Mouse (Mus musculus): Measurements from ENCODE around the gene Olfr1100. TPM values are rescaled to one million over a fixed set of nuclear protein-coding genes. Genes with fewer than 3 reads are reported as not detected.

Olfr1100 gene
- polyA plus RNA-seq (2016; fragmentation: Nextera tagmentation; extraction: Ambion mirVana) = not detected in 2 replicates

GRCm38 (mm10) chr2:86979854-86980253, at the start of gene Olfr1100:
Gene Olfr1100, minus strand, starts transcription at chr2:86979954.
- WGBS = 83% methylated on average over 3 of the region's 3 CpGs
- no peak for DNase-seq (ENCODE audit: extremely low spot score, low spot score)

DNA sequence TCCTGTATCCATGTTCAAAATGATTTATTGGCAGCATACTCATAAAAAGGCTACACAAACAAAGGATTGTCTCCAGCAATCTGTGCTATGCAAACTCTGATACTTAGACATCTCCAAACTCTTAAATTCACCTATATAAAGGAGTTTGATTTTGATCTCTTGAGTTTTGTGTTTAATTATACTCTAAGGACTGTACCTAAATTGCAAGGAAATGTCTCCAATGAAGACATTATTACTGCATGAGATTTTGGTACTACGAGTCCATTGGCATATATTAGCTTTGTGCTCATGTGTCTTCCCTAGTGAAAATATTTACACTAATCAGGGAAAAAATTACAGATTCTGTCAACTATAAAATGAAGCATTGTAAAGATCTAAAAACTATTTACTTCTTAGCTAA, 47.2 kb upstream of the Olfr1100 start, which contains the start of gene Olfr1104:
Gene Olfr1104, minus strand, starts transcription at position 101 of the 400 bp plus-strand sequence.
- 89% methylated on average over 1 of the region's 1 CpGs for WGBS
- Histone ChIP-seq H3K4me3 (no peak within 1 kb of the TSS), H3K36me3 (replicated peaks) (no peaks in the 10 kb centered on the region), H3K9me3 (no peaks in the 10 kb centered on the region), H3K4me1 (no peaks in the 10 kb centered on the region), H3K27ac (no peak within 1 kb of the TSS), H3K27me3 (ENCODE audit: poor library complexity, severe bottlenecking) (no peaks in the 10 kb centered on the region)
- no peak for DNase-seq (ENCODE audit: extremely low spot score, low spot score)

More at GRCm38 (mm10) chr2:86979854-86980253, at the start of gene Olfr1100:
- no peaks in the 10 kb centered on the region for H3K9me3 ChIP-seq
- no peaks in the 10 kb centered on the region for H3K27me3 ChIP-seq (ENCODE audit: poor library complexity, severe bottlenecking)
- H3K36me3 ChIP-seq (replicated peaks) = no peaks in the 10 kb centered on the region
- H3K4me1 ChIP-seq = no peaks in the 10 kb centered on the region
- H3K27ac ChIP-seq = no peak within 1 kb of the TSS
- no peak within 1 kb of the TSS for H3K4me3 ChIP-seq

- Histone ChIP-seq H3K4me3 (no peak within 1 kb of the TSS), H3K4me1 (no peaks in the 10 kb centered on the region)
Observed at GRCm38 (mm10) chr2:86998098-86998497, 18.3 kb upstream of the Olfr1100 start, which contains the start of gene Olfr1102. Gene Olfr1102, plus strand, starts transcription at chr2:86998398.

GRCm38 (mm10) chr2:86991121-86991520, 11.4 kb upstream of the Olfr1100 start, which contains the start of gene Olfr1101:
Gene Olfr1101, minus strand, starts transcription at chr2:86991221.
- no peak for DNase-seq (ENCODE audit: extremely low spot score, low spot score)
- Histone ChIP-seq H3K4me1 (no peaks in the 10 kb centered on the region), H3K36me3 (replicated peaks) (no peaks in the 10 kb centered on the region), H3K27me3 (ENCODE audit: poor library complexity, severe bottlenecking) (no peaks in the 10 kb centered on the region), H3K27ac (no peak within 1 kb of the TSS), H3K4me3 (no peak within 1 kb of the TSS), H3K9me3 (no peaks in the 10 kb centered on the region)
- WGBS = 82% methylated on average over 3 of the region's 3 CpGs

More at GRCm38 (mm10) chr2:86998098-86998497, 18.3 kb upstream of the Olfr1100 start, which contains the start of gene Olfr1102:
- no peak within 1 kb of the TSS for H3K27ac ChIP-seq
- H3K27me3 ChIP-seq (ENCODE audit: poor library complexity, severe bottlenecking) = no peaks in the 10 kb centered on the region
- no peak for DNase-seq (ENCODE audit: extremely low spot score, low spot score)
- no peaks in the 10 kb centered on the region for H3K36me3 ChIP-seq (replicated peaks)
- no peaks in the 10 kb centered on the region for H3K9me3 ChIP-seq

DNA sequence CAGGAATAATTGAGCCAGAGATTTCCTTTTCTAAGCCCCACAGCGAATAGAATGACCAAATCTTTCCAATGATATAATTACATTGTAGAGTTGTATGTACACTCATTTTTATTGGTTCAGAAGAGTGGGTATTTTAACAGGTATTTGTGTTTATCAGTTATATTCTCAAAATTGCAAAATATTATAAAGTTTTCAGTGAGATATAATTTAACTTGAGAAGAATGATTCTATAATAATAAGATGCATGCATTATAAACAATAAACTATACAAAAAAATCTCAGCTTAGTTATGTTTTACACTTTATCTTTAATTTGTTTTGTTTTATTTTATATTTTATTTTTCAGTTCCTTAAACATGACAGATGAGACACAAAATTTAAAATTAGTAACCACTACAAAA, 19.2 kb downstream of the Olfr1100 start, which contains the start of gene Olfr1099:
Gene Olfr1099, minus strand, starts transcription at position 101 of the 400 bp plus-strand sequence.
- Histone ChIP-seq H3K27ac (no peak within 1 kb of the TSS), H3K9me3 (no peaks in the 10 kb centered on the region), H3K36me3 (replicated peaks) (no peaks in the 10 kb centered on the region), H3K27me3 (ENCODE audit: poor library complexity, severe bottlenecking) (no peaks in the 10 kb centered on the region), H3K4me1 (no peaks in the 10 kb centered on the region), H3K4me3 (no peak within 1 kb of the TSS)
- 91% methylated on average over 1 of the region's 1 CpGs for WGBS
- no peak for DNase-seq (ENCODE audit: extremely low spot score, low spot score)

DNA sequence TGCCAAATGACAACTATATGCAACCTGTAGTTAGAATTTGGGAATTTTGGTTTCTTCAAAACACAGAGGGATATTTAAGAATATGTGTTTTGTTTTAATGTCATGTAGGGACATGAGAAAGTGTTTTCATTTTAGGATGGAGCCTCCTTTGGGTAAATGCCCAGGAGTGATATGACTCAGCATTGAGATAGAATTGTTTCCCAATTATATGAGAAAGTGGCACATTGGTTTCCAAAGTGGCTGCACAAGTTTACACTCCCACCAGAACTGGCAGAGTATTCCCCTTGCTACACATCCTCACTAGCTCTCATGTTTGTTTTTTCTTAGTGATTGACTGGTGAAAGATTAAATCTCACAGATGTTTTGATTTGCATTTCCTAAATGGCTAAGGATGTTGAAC, 53.2 kb downstream of the Olfr1100 start:
- no peak overlapping the region for H3K27ac ChIP-seq
- no peak overlapping the region for H3K4me3 ChIP-seq
- H3K9me3 ChIP-seq = no peaks in the 10 kb centered on the region
- no peaks in the 10 kb centered on the region for H3K36me3 ChIP-seq (replicated peaks)
- DNase-seq (ENCODE audit: extremely low spot score, low spot score) = no peak
- H3K4me1 ChIP-seq = no peaks in the 10 kb centered on the region
- H3K27me3 ChIP-seq (ENCODE audit: poor library complexity, severe bottlenecking) = no peaks in the 10 kb centered on the region

Other genes starting within 250 kb of the Olfr1100 start
- gene Olfr1089, start 246.3 kb downstream of the Olfr1100 start, polyA plus RNA-seq (2016; fragmentation: Nextera tagmentation; extraction: Ambion mirVana) = not detected in 2 replicates
- not detected in 2 replicates for gene Olfr1090, start 221.0 kb downstream of the Olfr1100 start, polyA plus RNA-seq (2016; fragmentation: Nextera tagmentation; extraction: Ambion mirVana)
- not detected in 2 replicates for gene Olfr1093, start 197.5 kb downstream of the Olfr1100 start, polyA plus RNA-seq (2016; fragmentation: Nextera tagmentation; extraction: Ambion mirVana)
- not detected in 2 replicates for gene Olfr141, start 169.9 kb downstream of the Olfr1100 start, polyA plus RNA-seq (2016; fragmentation: Nextera tagmentation; extraction: Ambion mirVana)
- not detected in 2 replicates for gene Olfr1094, start 155.3 kb downstream of the Olfr1100 start, polyA plus RNA-seq (2016; fragmentation: Nextera tagmentation; extraction: Ambion mirVana)
- gene Olfr1095, start 128.3 kb downstream of the Olfr1100 start, polyA plus RNA-seq (2016; fragmentation: Nextera tagmentation; extraction: Ambion mirVana) = not detected in 2 replicates
- gene Gm13723, start 105.2 kb downstream of the Olfr1100 start, polyA plus RNA-seq (2016; fragmentation: Nextera tagmentation; extraction: Ambion mirVana) = not detected in 2 replicates
- not detected in 2 replicates for gene Olfr1097, start 87.7 kb downstream of the Olfr1100 start, polyA plus RNA-seq (2016; fragmentation: Nextera tagmentation; extraction: Ambion mirVana)
- not detected in 2 replicates for gene Olfr1098, start 55.4 kb downstream of the Olfr1100 start, polyA plus RNA-seq (2016; fragmentation: Nextera tagmentation; extraction: Ambion mirVana)
- gene Olfr1099, start 19.3 kb downstream of the Olfr1100 start, polyA plus RNA-seq (2016; fragmentation: Nextera tagmentation; extraction: Ambion mirVana) = not detected in 2 replicates
- gene Olfr1101, start 11.3 kb upstream of the Olfr1100 start, polyA plus RNA-seq (2016; fragmentation: Nextera tagmentation; extraction: Ambion mirVana) = not detected in 2 replicates
- not detected in 2 replicates for gene Olfr1102, start 18.4 kb upstream of the Olfr1100 start, polyA plus RNA-seq (2016; fragmentation: Nextera tagmentation; extraction: Ambion mirVana)
- not detected in 2 replicates for gene Olfr1104, start 47.1 kb upstream of the Olfr1100 start, polyA plus RNA-seq (2016; fragmentation: Nextera tagmentation; extraction: Ambion mirVana)
- gene Olfr1105, start 56.6 kb upstream of the Olfr1100 start, polyA plus RNA-seq (2016; fragmentation: Nextera tagmentation; extraction: Ambion mirVana) = not detected in 2 replicates
- gene Olfr1106, start 72.3 kb upstream of the Olfr1100 start, polyA plus RNA-seq (2016; fragmentation: Nextera tagmentation; extraction: Ambion mirVana) = not detected in 2 replicates
- not detected in 2 replicates for gene Olfr1107, start 95.9 kb upstream of the Olfr1100 start, polyA plus RNA-seq (2016; fragmentation: Nextera tagmentation; extraction: Ambion mirVana)
- gene Olfr1109, start 116.1 kb upstream of the Olfr1100 start, polyA plus RNA-seq (2016; fragmentation: Nextera tagmentation; extraction: Ambion mirVana) = not detected in 2 replicates
- gene Olfr259, start 134.6 kb upstream of the Olfr1100 start, polyA plus RNA-seq (2016; fragmentation: Nextera tagmentation; extraction: Ambion mirVana) = not detected in 2 replicates
- gene Olfr1110, start 160.3 kb upstream of the Olfr1100 start, polyA plus RNA-seq (2016; fragmentation: Nextera tagmentation; extraction: Ambion mirVana) = not detected in 2 replicates
- not detected in 2 replicates for gene Olfr1111, start 172.7 kb upstream of the Olfr1100 start, polyA plus RNA-seq (2016; fragmentation: Nextera tagmentation; extraction: Ambion mirVana)
- not detected in 2 replicates for gene Olfr1112, start 207.8 kb upstream of the Olfr1100 start, polyA plus RNA-seq (2016; fragmentation: Nextera tagmentation; extraction: Ambion mirVana)
- gene Olfr1113, start 229.0 kb upstream of the Olfr1100 start, polyA plus RNA-seq (2016; fragmentation: Nextera tagmentation; extraction: Ambion mirVana) = not detected in 2 replicates

Measured in forebrain, embryonic 10.5 days (tissue).